In the genomic region with DNA sequence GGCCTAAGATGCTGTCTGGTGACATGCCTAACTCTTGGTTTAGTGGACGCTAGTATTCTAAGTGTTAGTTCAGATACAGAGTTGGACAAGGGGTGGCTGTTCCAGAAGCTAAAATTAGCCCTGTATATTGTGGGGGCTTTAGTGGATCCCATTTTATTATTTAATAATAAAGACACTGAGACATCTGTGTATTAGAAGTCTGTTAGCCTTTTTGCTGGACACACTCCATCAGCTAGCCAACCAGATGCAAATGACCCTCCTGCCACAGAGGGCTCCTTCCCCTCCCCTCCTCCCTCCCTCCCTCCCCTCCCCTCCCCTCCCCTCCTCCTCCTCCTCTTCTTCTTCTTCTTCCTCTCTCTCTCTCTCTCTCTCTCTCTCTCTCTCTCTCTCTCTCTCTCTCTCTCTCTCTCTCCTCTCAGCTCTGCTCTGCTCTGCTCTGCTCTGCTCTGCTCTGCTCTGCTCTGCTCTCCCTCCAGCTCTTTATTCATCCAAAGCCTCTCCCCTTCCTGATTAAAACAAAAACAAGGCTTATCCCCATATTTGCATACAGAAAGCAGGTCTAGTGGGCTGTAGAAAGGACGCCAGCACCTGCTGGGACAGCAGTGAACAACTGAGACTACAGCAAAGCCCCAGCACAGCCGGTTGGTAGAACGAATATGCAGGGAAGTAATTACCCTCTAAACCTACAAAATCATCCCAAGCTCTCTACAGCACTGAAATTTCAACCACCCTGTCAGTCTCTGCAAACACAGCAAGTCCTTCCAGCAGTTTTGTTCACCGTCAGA, we compare ENCODE assay signal across 21 mouse cellular contexts. TPM values are rescaled to one million over a fixed set of nuclear protein-coding genes. Genes with fewer than 3 reads are reported as not detected.
DNase-seq lines count a peak whose midpoint lies in the region; ATAC-seq and TF ChIP-seq lines count a peak whose summit lies in the region.
"Had no signal": no experiment of that assay in that cellular context is flagged by ENCODE, and none has a peak within 500 bp of the region (broad histone marks: within the 10 kb centered on the region; RNA-seq: fewer than 3 reads in every experiment).

No protein-coding gene starts in this region.

- no peak overlapping the region for H3K9ac ChIP-seq in hindbrain, embryonic 15.5 days
- H3K9ac ChIP-seq in hindbrain, postnatal 0 days (replicated peaks; ENCODE audit: low read length) = no peak overlapping the region
- H3K9ac ChIP-seq: embryonic facial prominence, embryonic 15.5 days; hindbrain, embryonic 14.5 days had no signal

- 25% methylated on average over 5 of the region's 5 CpGs for WGBS in hindbrain, embryonic 15.5 days
- 30% methylated on average over 5 of the region's 5 CpGs for WGBS in hindbrain, postnatal 0 days
- WGBS in spleen, adult 2 months = 52% methylated on average over 5 of the region's 5 CpGs

- H3K9me3 ChIP-seq in hindbrain, embryonic 15.5 days = no peaks in the 10 kb centered on the region
- no peaks in the 10 kb centered on the region for H3K9me3 ChIP-seq in hindbrain, postnatal 0 days (ENCODE audit: low read length)
- H3K9me3 ChIP-seq: embryonic facial prominence, embryonic 15.5 days had no signal

- TF ChIP-seq CTCF in hindbrain, postnatal 0 days (IDR thresholded peaks at IDR 0.05; ENCODE audit: low read depth) = no peak
- TF ChIP-seq CTCF in spleen, adult 2 months (IDR thresholded peaks at IDR 0.05; ENCODE audit: extremely low read depth, insufficient read depth, insufficient read length, insufficient replicate concordance) = no peak
- TF ChIP-seq CTCF in brain, embryonic 14.5 days (IDR thresholded peaks at IDR 0.05; ENCODE audit: borderline replicate concordance, extremely low read depth, insufficient read depth, insufficient read length) = no peak

- no peak overlapping the region for H3K4me2 ChIP-seq in hindbrain, embryonic 15.5 days
- H3K4me2 ChIP-seq in hindbrain, postnatal 0 days (ENCODE audit: low read depth, low read length) = no peak overlapping the region
- H3K4me2 ChIP-seq: embryonic facial prominence, embryonic 15.5 days; hindbrain, embryonic 14.5 days had no signal

- no peak for ATAC-seq in hindbrain, embryonic 15.5 days (ENCODE audit: low FRiP score, low read depth)
- ATAC-seq in hindbrain, postnatal 0 days = no peak
- ATAC-seq: activated CD4-positive, CD25-positive, alpha-beta regulatory T cell, adult 4 months; intestine, postnatal 0 days; Patski had no signal

- 0 out of 2 replicates have a peak, but pooled peaks cover 4% of the 10 kb centered on the region for H3K36me3 ChIP-seq in hindbrain, embryonic 15.5 days
- H3K36me3 ChIP-seq in hindbrain, postnatal 0 days (ENCODE audit: insufficient read depth, low read length) = peaks cover 12% of the 10 kb centered on the region; the same call in 1 of the 2 replicates
- no peaks in the 10 kb centered on the region for H3K36me3 ChIP-seq in spleen, adult 2 months (ENCODE audit: control insufficient read depth, insufficient read depth, low read length)
- H3K36me3 ChIP-seq in splenic B cell, adult 2 months (ENCODE audit: control insufficient read depth, insufficient read depth, low read length, poor library complexity, severe bottlenecking) = no peaks in the 10 kb centered on the region; the same call in 1 of the 2 replicates
- H3K36me3 ChIP-seq: embryonic facial prominence, embryonic 15.5 days had no signal

- no peak overlapping the region for H3K4me3 ChIP-seq in hindbrain, embryonic 15.5 days
- no peak overlapping the region for H3K4me3 ChIP-seq in hindbrain, postnatal 0 days (ENCODE audit: low read length)
- no peak overlapping the region for H3K4me3 ChIP-seq in spleen, adult 2 months (ENCODE audit: extremely low read depth, insufficient read depth, insufficient read length)
- H3K4me3 ChIP-seq: embryonic facial prominence, embryonic 15.5 days had no signal

- no peak for DNase-seq in hindbrain, postnatal 0 days (ENCODE audit: low spot score)
- DNase-seq in spleen, adult 2 months (ENCODE audit: low read depth in 1 of 2, low spot score in 2 of 2) = peak in 1 of 2 experiments; percentile 48
- DNase-seq in spleen, postnatal 10 days (ENCODE audit: low spot score in 2 of 2) = no peak
- peak; percentile 24 for DNase-seq in brain, embryonic 14.5 days (ENCODE audit: low read depth)
- peak; percentile 47 for DNase-seq in splenic B cell, adult 2 months (ENCODE audit: low read depth, low spot score)
- no peak for DNase-seq in urinary bladder, postnatal 36 days (ENCODE audit: low spot score in 2 of 2)
- DNase-seq in frontal cortex, postnatal 10 days (ENCODE audit: low spot score in 2 of 2) = no peak
- DNase-seq: adrenal gland, postnatal 10 days; cerebellum, adult 11 months; cerebellum, postnatal 10 days; gastrocnemius, postnatal 14 days; lung, adult 18-20 months; lung, postnatal 14 days had no signal

- H3K27me3 ChIP-seq in hindbrain, embryonic 15.5 days = no peaks in the 10 kb centered on the region
- no peaks in the 10 kb centered on the region for H3K27me3 ChIP-seq in hindbrain, postnatal 0 days (ENCODE audit: insufficient read depth, low read length)
- H3K27me3 ChIP-seq in spleen, adult 2 months (ENCODE audit: control insufficient read depth, insufficient read depth, low read length) = no peaks in the 10 kb centered on the region
- H3K27me3 ChIP-seq in splenic B cell, adult 2 months (ENCODE audit: control insufficient read depth, insufficient read depth, low read length, poor library complexity, severe bottlenecking) = no peaks in the 10 kb centered on the region
- H3K27me3 ChIP-seq: embryonic facial prominence, embryonic 15.5 days; Patski had no signal

- no peak for TF ChIP-seq POLR2A in spleen, adult 2 months (IDR thresholded peaks at IDR 0.05; ENCODE audit: low read depth, low read length)
- no peak for TF ChIP-seq POLR2A in brain, embryonic 14.5 days (IDR thresholded peaks at IDR 0.05; ENCODE audit: borderline replicate concordance, extremely low read depth, insufficient read depth, insufficient read length, poor library complexity, severe bottlenecking)

- peak overlapping the region; percentile 51; the same call in 1 of the 2 replicates for H3K27ac ChIP-seq in hindbrain, embryonic 15.5 days (replicated peaks)
- no peak overlapping the region for H3K27ac ChIP-seq in hindbrain, postnatal 0 days
- peak overlapping the region; percentile 83 for H3K27ac ChIP-seq in spleen, adult 2 months (ENCODE audit: insufficient read depth, low read length)
- H3K27ac ChIP-seq: embryonic facial prominence, embryonic 15.5 days; hindbrain, embryonic 14.5 days; kidney, postnatal 0 days; stomach, postnatal 0 days had no signal

- 0 out of 2 replicates have a peak, but pooled peaks cover 3% of the 10 kb centered on the region for H3K4me1 ChIP-seq in hindbrain, embryonic 15.5 days (replicated peaks)
- no peaks in the 10 kb centered on the region for H3K4me1 ChIP-seq in hindbrain, postnatal 0 days (ENCODE audit: insufficient read depth, low read length)
- H3K4me1 ChIP-seq in spleen, adult 2 months (ENCODE audit: control insufficient read depth, insufficient read depth, insufficient read length) = peaks cover 25% of the 10 kb centered on the region; the same call in 1 of the 2 replicates

RNA-seq across cellular contexts. Expression of a gene that starts 41.8 kb away (rescaled TPM):
- polyA plus RNA-seq in hindbrain, embryonic 15.5 days (2015; fragmentation: Nextera tagmentation; extraction: Ambion mirVana) = 29.4 and 29.9 TPM in 2 replicates
- total RNA-seq in hindbrain, postnatal 0 days (2014; rRNA removed) = 19.2 and 25.2 TPM in 2 replicates
- polyA plus RNA-seq in hindbrain, postnatal 0 days (2015; fragmentation: Nextera tagmentation; extraction: Ambion mirVana) = 22.2 and 24.1 TPM in 2 replicates
- 9.3 and 10.6 TPM in 2 replicates for polyA plus RNA-seq in spleen, adult 2 months (2012; rRNA removed)
- polyA plus RNA-seq in brain, embryonic 14.5 days (2012; rRNA removed) = 29.7 and 30.8 TPM in 2 replicates

Comparison
In these comparisons a context has a peak if more than half of its experiments do, and no peak if none do; other contexts are left out.
1. DNase-seq: peak in brain, embryonic 14.5 days (single experiment) and splenic B cell, adult 2 months (single experiment); none in hindbrain, postnatal 0 days (single experiment), spleen, postnatal 10 days (0 of 2), urinary bladder, postnatal 36 days (0 of 2) and frontal cortex, postnatal 10 days (0 of 2).